Mouse (Mus musculus) urinary bladder, postnatal 10 days (tissue): Measurements from ENCODE around the gene Spatc1l.

Source experiments
- DNase-seq: peaks from one replicate; pipeline ENCODE4 v3.0.0; 2022; ENCODE audit warnings: low spot score

The Spatc1l gene

GRCm38 (mm10) chr10:76602690-76603089 is 40.6 kb downstream of the Spatc1l start:
- no peak for DNase-seq

GRCm38 (mm10) chr10:76612473-76612872 is 50.4 kb downstream of the Spatc1l start:
- DNase-seq: no peak
